Mouse (Mus musculus): ENCODE results near the gene Psmg3. TPM values are rescaled to one million over a fixed set of nuclear protein-coding genes. Genes with fewer than 3 reads are reported as not detected.

Psmg3 gene
- polyA plus RNA-seq, 1 experiment from 2014 or later = 44.6 TPM

GRCm38 (mm10) chr5:139799041-139799440 is 27.6 kb downstream of the Psmg3 start:
- Histone ChIP-seq H3K36me3 (ENCODE audit: control insufficient read depth, insufficient read depth) (peaks cover 22% of the 10 kb centered on the region), H3K4me2 (ENCODE audit: low read depth, low read length) (no peak overlapping the region), H3K27me3 (ENCODE audit: control insufficient read depth, insufficient read depth, low read length) (no peaks in the 10 kb centered on the region), H3K4me1 (ENCODE audit: control insufficient read depth, insufficient read depth, low read length) (peaks cover 63% of the 10 kb centered on the region), H3K9ac (ENCODE audit: low read length) (peak overlapping the region; percentile 72; the same call in 1 of the 2 replicates), H3K9me3 (replicated peaks; ENCODE audit: control insufficient read depth, low read length) (no peaks in the 10 kb centered on the region), H3K4me3 (ENCODE audit: low read length) (no peak overlapping the region), H3K27ac (ENCODE audit: low read length) (0 out of 2 replicates have a peak overlapping the region, but pooled peaks have one; percentile 32)
- 90% methylated on average over 9 of the region's 9 CpGs for WGBS
- ATAC-seq (replicated peaks; ENCODE audit: extremely low read depth, insufficient read depth, low FRiP score) = no peak

GRCm38 (mm10) chr5:139798168-139798900 is 28.4 kb downstream of the Psmg3 start:
- peak overlapping the region; percentile 72 for H3K9ac ChIP-seq (ENCODE audit: low read length)
- no peaks in the 10 kb centered on the region for H3K27me3 ChIP-seq (ENCODE audit: control insufficient read depth, insufficient read depth, low read length)
- WGBS = 37% methylated on average over 12 of the region's 12 CpGs
- H3K4me2 ChIP-seq (ENCODE audit: low read depth, low read length) = peak overlapping the region; percentile 52
- peaks cover 22% of the 10 kb centered on the region for H3K36me3 ChIP-seq (ENCODE audit: control insufficient read depth, insufficient read depth)
- peak overlapping the region; percentile 98 for H3K27ac ChIP-seq (ENCODE audit: low read length)
- H3K4me3 ChIP-seq (ENCODE audit: low read length) = peak overlapping the region; percentile 22
- peak; percentile 10; the same call in 1 of the 2 replicates for ATAC-seq (replicated peaks; ENCODE audit: extremely low read depth, insufficient read depth, low FRiP score)
- no peaks in the 10 kb centered on the region for H3K9me3 ChIP-seq (replicated peaks; ENCODE audit: control insufficient read depth, low read length)
- H3K4me1 ChIP-seq (ENCODE audit: control insufficient read depth, insufficient read depth, low read length) = peaks cover 63% of the 10 kb centered on the region

- Histone ChIP-seq H3K4me3 (ENCODE audit: low read length) (peak overlapping the region; percentile 38), H3K36me3 (ENCODE audit: control insufficient read depth, insufficient read depth) (peaks cover 22% of the 10 kb centered on the region), H3K9me3 (replicated peaks; ENCODE audit: control insufficient read depth, low read length) (no peaks in the 10 kb centered on the region), H3K27me3 (ENCODE audit: control insufficient read depth, insufficient read depth, low read length) (no peaks in the 10 kb centered on the region), H3K4me1 (ENCODE audit: control insufficient read depth, insufficient read depth, low read length) (peaks cover 66% of the 10 kb centered on the region), H3K4me2 (ENCODE audit: low read depth, low read length) (peak overlapping the region; percentile 66), H3K27ac (ENCODE audit: low read length) (peak overlapping the region; percentile 98), H3K9ac (ENCODE audit: low read length) (peak overlapping the region; percentile 72)
- ATAC-seq (replicated peaks; ENCODE audit: extremely low read depth, insufficient read depth, low FRiP score) = peak; percentile 56
- 18% methylated on average over 11 of the region's 11 CpGs for WGBS
These were observed 29.1 kb downstream of the Psmg3 start for GRCm38 (mm10) chr5:139797473-139798167.

GRCm38 (mm10) chr5:139796900-139797299 is 29.8 kb downstream of the Psmg3 start:
- H3K36me3 ChIP-seq (ENCODE audit: control insufficient read depth, insufficient read depth) = peaks cover 22% of the 10 kb centered on the region
- peak overlapping the region; percentile 38 for H3K4me3 ChIP-seq (ENCODE audit: low read length)
- peak overlapping the region; percentile 98 for H3K27ac ChIP-seq (ENCODE audit: low read length)
- peak overlapping the region; percentile 66 for H3K4me2 ChIP-seq (ENCODE audit: low read depth, low read length)
- WGBS = 6% methylated on average over 13 of the region's 13 CpGs
- H3K27me3 ChIP-seq (ENCODE audit: control insufficient read depth, insufficient read depth, low read length) = no peaks in the 10 kb centered on the region
- H3K4me1 ChIP-seq (ENCODE audit: control insufficient read depth, insufficient read depth, low read length) = peaks cover 71% of the 10 kb centered on the region
- H3K9me3 ChIP-seq (replicated peaks; ENCODE audit: control insufficient read depth, low read length) = no peaks in the 10 kb centered on the region
- peak overlapping the region; percentile 79 for H3K9ac ChIP-seq (ENCODE audit: low read length)
- ATAC-seq (replicated peaks; ENCODE audit: extremely low read depth, insufficient read depth, low FRiP score) = peak; percentile 79

- peaks cover 18% of the 10 kb centered on the region for H3K36me3 ChIP-seq (ENCODE audit: control insufficient read depth, insufficient read depth)
- H3K9me3 ChIP-seq (replicated peaks; ENCODE audit: control insufficient read depth, low read length) = no peaks in the 10 kb centered on the region
- peak overlapping the region; percentile 79 for H3K9ac ChIP-seq (ENCODE audit: low read length)
- ATAC-seq (replicated peaks; ENCODE audit: extremely low read depth, insufficient read depth, low FRiP score) = no peak
- 67% methylated on average over 9 of the region's 9 CpGs for WGBS
- H3K4me1 ChIP-seq (ENCODE audit: control insufficient read depth, insufficient read depth, low read length) = peaks cover 72% of the 10 kb centered on the region
- H3K4me2 ChIP-seq (ENCODE audit: low read depth, low read length) = peak overlapping the region; percentile 66
- H3K27me3 ChIP-seq (ENCODE audit: control insufficient read depth, insufficient read depth, low read length) = no peaks in the 10 kb centered on the region
- no peak overlapping the region for H3K4me3 ChIP-seq (ENCODE audit: low read length)
- H3K27ac ChIP-seq (ENCODE audit: low read length) = peak overlapping the region; percentile 98
These were observed 30.6 kb downstream of the Psmg3 start for GRCm38 (mm10) chr5:139796001-139796620.

GRCm38 (mm10) chr5:139794938-139795337 is 31.7 kb downstream of the Psmg3 start:
- 33% methylated on average over 10 of the region's 10 CpGs for WGBS
- ATAC-seq (replicated peaks; ENCODE audit: extremely low read depth, insufficient read depth, low FRiP score) = no peak
- Histone ChIP-seq H3K9ac (ENCODE audit: low read length) (peak overlapping the region; percentile 79), H3K36me3 (ENCODE audit: control insufficient read depth, insufficient read depth) (peaks cover 8% of the 10 kb centered on the region), H3K27me3 (ENCODE audit: control insufficient read depth, insufficient read depth, low read length) (no peaks in the 10 kb centered on the region), H3K4me1 (ENCODE audit: control insufficient read depth, insufficient read depth, low read length) (peaks cover 71% of the 10 kb centered on the region), H3K4me3 (ENCODE audit: low read length) (peak overlapping the region; percentile 9; the same call in 1 of the 2 replicates), H3K9me3 (replicated peaks; ENCODE audit: control insufficient read depth, low read length) (no peaks in the 10 kb centered on the region), H3K27ac (ENCODE audit: low read length) (peak overlapping the region; percentile 98), H3K4me2 (ENCODE audit: low read depth, low read length) (peak overlapping the region; percentile 28)

- H3K27ac ChIP-seq (ENCODE audit: low read length) = peak overlapping the region; percentile 93
These were observed 32.5 kb downstream of the Psmg3 start for GRCm38 (mm10) chr5:139794137-139794536.

GRCm38 (mm10) chr5:139793338-139794089 is 33.2 kb downstream of the Psmg3 start:
- H3K9ac ChIP-seq (ENCODE audit: low read length) = peak overlapping the region; percentile 96
- no peak for ATAC-seq (replicated peaks; ENCODE audit: extremely low read depth, insufficient read depth, low FRiP score)
- H3K4me1 ChIP-seq (ENCODE audit: control insufficient read depth, insufficient read depth, low read length) = peaks cover 64% of the 10 kb centered on the region
- peak overlapping the region; percentile 99 for H3K4me2 ChIP-seq (ENCODE audit: low read depth, low read length)
- peak overlapping the region; percentile 93 for H3K27ac ChIP-seq (ENCODE audit: low read length)
- 20% methylated on average over 11 of the region's 11 CpGs for WGBS
- H3K36me3 ChIP-seq (ENCODE audit: control insufficient read depth, insufficient read depth) = no peaks in the 10 kb centered on the region
- H3K9me3 ChIP-seq (replicated peaks; ENCODE audit: control insufficient read depth, low read length) = no peaks in the 10 kb centered on the region
- no peaks in the 10 kb centered on the region for H3K27me3 ChIP-seq (ENCODE audit: control insufficient read depth, insufficient read depth, low read length)
- H3K4me3 ChIP-seq (ENCODE audit: low read length) = peak overlapping the region; percentile 99

More at GRCm38 (mm10) chr5:139794137-139794536, 32.5 kb downstream of the Psmg3 start:
- H3K4me3 ChIP-seq (ENCODE audit: low read length) = no peak overlapping the region
- H3K9me3 ChIP-seq (replicated peaks; ENCODE audit: control insufficient read depth, low read length) = no peaks in the 10 kb centered on the region
- H3K4me1 ChIP-seq (ENCODE audit: control insufficient read depth, insufficient read depth, low read length) = peaks cover 70% of the 10 kb centered on the region
- no peaks in the 10 kb centered on the region for H3K27me3 ChIP-seq (ENCODE audit: control insufficient read depth, insufficient read depth, low read length)
- H3K4me2 ChIP-seq (ENCODE audit: low read depth, low read length) = peak overlapping the region; percentile 99
- 86% methylated on average over 5 of the region's 5 CpGs for WGBS
- H3K36me3 ChIP-seq (ENCODE audit: control insufficient read depth, insufficient read depth) = peaks cover under 1% of the 10 kb centered on the region; the same call in 1 of the 2 replicates
- no peak overlapping the region for H3K9ac ChIP-seq (ENCODE audit: low read length)
- no peak for ATAC-seq (replicated peaks; ENCODE audit: extremely low read depth, insufficient read depth, low FRiP score)

Measured in heart, embryonic 16.5 days (tissue).